Mouse (Mus musculus): ENCODE results near the gene Lsm11. TPM values are rescaled to one million over a fixed set of nuclear protein-coding genes. Genes with fewer than 3 reads are reported as not detected.

Lsm11 gene
- polyA plus RNA-seq (2015; fragmentation: Nextera tagmentation; extraction: Ambion mirVana), result 6.3 and 6.8 TPM in 2 replicates

DNA sequence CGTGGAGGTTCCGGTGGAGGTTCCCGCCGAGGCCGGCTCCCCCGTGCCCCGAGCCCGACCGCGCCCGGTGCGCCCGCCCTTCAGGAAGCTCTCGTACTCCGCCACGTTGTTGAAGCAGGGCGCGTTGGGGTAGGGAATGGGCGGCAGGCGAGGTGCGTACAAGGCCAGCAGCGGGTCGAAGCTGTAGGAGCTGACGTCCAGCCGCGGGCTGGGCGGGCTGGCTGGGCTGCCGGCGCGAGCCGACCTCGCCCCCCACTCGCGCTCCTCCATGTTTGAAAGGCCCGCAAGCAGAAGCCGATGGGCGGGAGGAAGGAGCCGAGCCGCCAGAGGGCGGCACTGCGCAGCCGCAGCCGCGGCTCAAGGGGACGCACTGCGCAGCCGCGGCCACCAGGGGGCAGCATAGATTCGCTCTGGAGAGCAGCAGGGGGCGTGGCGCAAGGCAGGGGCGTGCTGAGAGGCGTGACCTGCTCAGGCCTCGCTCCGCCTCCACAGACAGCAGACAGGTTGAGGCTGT, at the start of gene Lsm11:
Gene Lsm11, minus strand, starts transcription at position 293 of the 514 bp plus-strand sequence.
- Histone ChIP-seq H3K9ac (peak within 1 kb of the TSS; percentile 89), H3K27ac (peak within 1 kb of the TSS; percentile 48; the same call in 1 of the 2 replicates), H3K36me3 (peaks cover 7% of the 10 kb centered on the region; the same call in 1 of the 2 replicates), H3K27me3 (no peaks in the 10 kb centered on the region), H3K4me1 (peaks cover 12% of the 10 kb centered on the region), H3K4me2 (peak within 1 kb of the TSS; percentile 93), H3K4me3 (peak within 1 kb of the TSS; percentile 90), H3K9me3 (no peaks in the 10 kb centered on the region)
- ATAC-seq (ENCODE audit: borderline replicate concordance, extremely low read depth, low FRiP score, low TSS enrichment), result peak; percentile 92
- 1% methylated on average over 48 of the region's 55 CpGs for WGBS

DNA sequence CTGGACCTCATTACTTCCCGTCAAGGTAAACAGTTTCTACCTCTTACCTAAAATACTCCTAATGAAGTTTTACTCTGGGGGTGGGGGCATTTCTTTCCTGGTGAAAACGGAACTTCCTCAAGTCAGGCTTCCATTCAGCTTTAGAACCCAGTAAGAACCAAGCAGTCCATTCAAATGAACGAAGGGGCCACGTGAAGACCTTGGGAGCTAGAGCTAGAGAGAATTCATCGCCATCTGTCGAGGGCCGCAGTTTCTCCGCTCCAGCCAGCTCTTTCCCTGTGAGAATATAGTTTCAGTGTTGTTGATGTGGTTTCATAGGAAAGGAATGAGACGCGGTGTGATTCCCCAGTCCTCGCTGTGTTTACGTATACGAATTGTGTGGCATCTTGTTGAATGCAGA, 47.4 kb upstream of the Lsm11 start:
- no peaks in the 10 kb centered on the region for H3K36me3 ChIP-seq
- peak overlapping the region; percentile 54 for H3K4me2 ChIP-seq
- H3K4me1 ChIP-seq, result no peaks in the 10 kb centered on the region
- peak overlapping the region; percentile 29 for H3K4me3 ChIP-seq
- H3K27me3 ChIP-seq, result no peaks in the 10 kb centered on the region
- no peak overlapping the region for H3K27ac ChIP-seq
- WGBS, result 42% methylated on average over 13 of the region's 13 CpGs
- no peak overlapping the region for H3K9ac ChIP-seq
- ATAC-seq (ENCODE audit: borderline replicate concordance, extremely low read depth, low FRiP score, low TSS enrichment), result no peak
- no peaks in the 10 kb centered on the region for H3K9me3 ChIP-seq

DNA sequence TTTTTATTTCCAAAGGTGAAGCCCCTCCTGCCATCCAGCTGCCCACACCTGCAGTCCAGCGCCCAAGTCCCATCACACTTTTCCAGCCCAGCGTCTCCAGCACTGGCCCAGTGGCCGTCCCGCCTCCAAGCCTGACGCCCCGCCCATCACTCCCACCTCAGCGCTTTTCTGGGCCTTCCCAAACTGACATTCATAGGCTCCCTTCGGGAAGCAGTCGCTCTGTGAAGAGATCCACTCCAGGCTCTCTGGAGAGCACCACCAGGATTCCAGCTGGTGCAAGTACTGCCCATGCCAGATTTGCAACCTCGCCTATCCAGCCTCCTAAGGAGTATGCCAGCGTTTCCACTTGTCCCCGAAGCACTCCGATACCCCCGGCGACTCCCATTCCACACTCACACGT, 46.9 kb upstream of the Lsm11 start:
- ATAC-seq (ENCODE audit: borderline replicate concordance, extremely low read depth, low FRiP score, low TSS enrichment), result peak; percentile 65
- 0 out of 2 replicates have a peak overlapping the region, but pooled peaks have one; percentile 2 for H3K9ac ChIP-seq

DNA sequence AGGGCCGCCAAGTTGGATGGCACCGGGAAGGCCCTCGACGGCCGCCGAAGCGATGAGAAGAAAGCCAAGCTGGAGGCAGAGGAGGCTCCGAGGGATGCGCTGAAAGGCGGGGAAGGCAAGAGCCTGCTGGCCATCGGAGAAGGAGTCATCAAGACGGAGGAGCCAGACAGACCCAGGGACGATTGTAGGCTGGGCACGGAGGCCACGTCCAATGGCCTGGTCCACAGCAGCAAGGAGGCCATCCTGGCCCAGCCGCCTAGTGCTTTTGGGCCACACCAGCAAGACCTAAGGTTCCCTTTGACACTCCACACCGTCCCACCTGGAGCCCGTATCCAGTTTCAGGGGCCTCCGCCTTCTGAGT, 36.1 kb upstream of the Lsm11 start:
- Histone ChIP-seq H3K4me1 (0 out of 2 replicates have a peak, but pooled peaks cover 5% of the 10 kb centered on the region), H3K9me3 (peaks cover 3% of the 10 kb centered on the region; the same call in 1 of the 2 replicates), H3K36me3 (no peaks in the 10 kb centered on the region), H3K4me3 (peak overlapping the region; percentile 57), H3K9ac (peak overlapping the region; percentile 68), H3K4me2 (peak overlapping the region; percentile 90), H3K27me3 (no peaks in the 10 kb centered on the region; the same call in 1 of the 2 replicates), H3K27ac (no peak overlapping the region)
- ATAC-seq (ENCODE audit: borderline replicate concordance, extremely low read depth, low FRiP score, low TSS enrichment), result no peak
- 38% methylated on average over 19 of the region's 19 CpGs for WGBS

More for the DNA sequence above, 46.9 kb upstream of the Lsm11 start:
- Histone ChIP-seq H3K27ac (no peak overlapping the region), H3K9me3 (no peaks in the 10 kb centered on the region), H3K27me3 (no peaks in the 10 kb centered on the region), H3K36me3 (no peaks in the 10 kb centered on the region), H3K4me2 (peak overlapping the region; percentile 54), H3K4me3 (peak overlapping the region; percentile 29), H3K4me1 (no peaks in the 10 kb centered on the region)
- 5% methylated on average over 16 of the region's 16 CpGs for WGBS

DNA sequence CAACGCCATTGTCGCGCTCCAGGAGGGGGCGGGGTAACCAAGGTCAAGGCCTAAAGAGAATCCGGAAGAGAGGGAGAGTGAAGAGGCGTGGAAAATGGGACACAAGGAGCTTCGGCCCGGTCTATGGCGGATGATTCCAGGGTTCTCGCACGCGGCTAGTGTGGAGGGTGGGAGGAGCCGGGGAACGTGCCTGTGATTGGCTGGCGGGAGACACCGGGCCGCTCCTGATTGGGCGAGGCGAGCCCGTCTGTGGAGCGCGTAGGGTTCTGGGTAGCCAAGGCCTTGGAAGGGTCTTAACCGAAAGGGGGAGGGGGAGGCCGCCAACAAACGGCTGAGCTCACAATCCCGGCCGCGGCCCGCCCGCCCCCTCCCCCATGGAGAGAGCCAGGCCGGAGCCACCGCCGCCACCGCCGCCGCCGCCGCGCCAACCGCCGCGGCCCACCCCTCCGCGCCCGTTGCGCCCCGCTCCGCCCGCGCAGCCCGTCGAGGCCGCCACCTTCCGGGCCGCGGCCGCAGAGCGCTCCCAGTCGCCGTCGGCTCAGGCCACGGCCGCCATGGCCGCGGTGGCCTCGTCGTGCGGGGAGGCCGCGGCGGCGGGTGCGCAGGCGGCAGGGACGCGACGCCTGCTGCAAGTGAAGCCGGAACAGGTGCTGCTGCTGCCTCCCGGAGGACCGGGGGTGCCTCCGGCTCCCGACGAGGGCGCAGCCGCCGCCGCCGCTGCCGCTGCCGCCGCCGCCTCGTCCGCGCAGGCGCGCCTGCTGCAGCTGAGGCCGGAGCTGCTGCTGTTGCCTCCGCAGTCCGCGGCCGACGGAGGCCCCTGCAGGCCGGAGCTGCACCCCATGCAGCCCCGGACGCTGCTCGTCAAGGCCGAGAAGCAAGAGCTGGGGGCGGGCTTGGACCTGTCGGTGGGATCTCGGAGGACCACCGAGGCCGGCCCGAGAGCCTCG, 35.5 kb upstream of the Lsm11 start, which contains the start of gene Sox30:
Gene Sox30, plus strand, starts transcription at position 365 of the 947 bp plus-strand sequence.
- 9% methylated on average over 87 of the region's 115 CpGs for WGBS

DNA sequence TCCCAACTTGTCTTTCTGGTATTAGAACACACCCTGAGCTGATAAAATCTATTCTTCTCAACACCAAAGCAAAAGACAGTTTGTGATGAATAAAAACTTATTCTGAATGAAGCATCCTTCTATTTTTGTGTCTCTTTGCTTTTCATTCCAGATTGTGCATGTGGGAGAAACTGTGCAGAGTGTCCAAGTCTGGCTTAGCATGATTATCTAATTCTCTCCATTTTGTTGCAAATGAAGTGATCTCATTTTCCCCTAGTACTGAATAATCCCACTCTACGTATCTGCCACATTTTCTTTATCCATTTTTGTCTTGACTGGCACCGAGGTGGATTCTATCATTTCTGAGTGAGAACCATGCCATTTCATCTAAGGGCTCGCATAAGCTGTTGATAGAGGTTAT, 31.3 kb upstream of the Lsm11 start:
- H3K27ac ChIP-seq, result no peak overlapping the region
- no peak overlapping the region for H3K4me3 ChIP-seq
- no peaks in the 10 kb centered on the region; the same call in 1 of the 2 replicates for H3K27me3 ChIP-seq
- peaks cover 3% of the 10 kb centered on the region; the same call in 1 of the 2 replicates for H3K9me3 ChIP-seq
- WGBS, result 78% methylated on average over 3 of the region's 3 CpGs
- no peaks in the 10 kb centered on the region for H3K36me3 ChIP-seq
- H3K4me2 ChIP-seq, result no peak overlapping the region
- H3K9ac ChIP-seq, result no peak overlapping the region
- 0 out of 2 replicates have a peak, but pooled peaks cover 5% of the 10 kb centered on the region for H3K4me1 ChIP-seq
- no peak for ATAC-seq (ENCODE audit: borderline replicate concordance, extremely low read depth, low FRiP score, low TSS enrichment)

More for the DNA sequence above, 35.5 kb upstream of the Lsm11 start, which contains the start of gene Sox30:
- H3K36me3 ChIP-seq, result no peaks in the 10 kb centered on the region
- ATAC-seq (ENCODE audit: borderline replicate concordance, extremely low read depth, low FRiP score, low TSS enrichment), result peak; percentile 92
- peak within 1 kb of the TSS; percentile 68 for H3K9ac ChIP-seq
- H3K4me1 ChIP-seq, result 0 out of 2 replicates have a peak, but pooled peaks cover 5% of the 10 kb centered on the region
- H3K27ac ChIP-seq, result no peak within 1 kb of the TSS
- no peaks in the 10 kb centered on the region; the same call in 1 of the 2 replicates for H3K27me3 ChIP-seq
- H3K4me3 ChIP-seq, result peak within 1 kb of the TSS; percentile 57
- peaks cover 3% of the 10 kb centered on the region; the same call in 1 of the 2 replicates for H3K9me3 ChIP-seq
- H3K4me2 ChIP-seq, result peak within 1 kb of the TSS; percentile 90

DNA sequence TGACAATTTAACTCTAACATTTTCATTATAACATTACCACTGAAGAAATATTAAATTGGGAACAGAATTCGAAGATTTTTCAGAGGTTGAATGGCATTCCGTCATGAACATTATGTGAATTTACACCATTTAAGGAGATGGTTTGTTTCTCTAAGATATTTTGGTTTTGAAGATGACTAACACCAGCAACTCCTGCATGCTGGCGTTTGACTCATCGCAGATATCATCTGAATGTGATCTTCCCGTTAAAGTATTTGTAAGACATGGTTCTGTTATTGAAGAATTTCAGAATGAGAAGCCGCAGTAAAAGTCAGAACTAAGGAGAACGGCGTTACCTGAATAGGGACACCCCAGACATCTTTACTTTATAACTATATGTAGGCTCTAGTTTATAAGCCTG, 29.7 kb upstream of the Lsm11 start:
- 79% methylated on average over 8 of the region's 8 CpGs for WGBS

DNA sequence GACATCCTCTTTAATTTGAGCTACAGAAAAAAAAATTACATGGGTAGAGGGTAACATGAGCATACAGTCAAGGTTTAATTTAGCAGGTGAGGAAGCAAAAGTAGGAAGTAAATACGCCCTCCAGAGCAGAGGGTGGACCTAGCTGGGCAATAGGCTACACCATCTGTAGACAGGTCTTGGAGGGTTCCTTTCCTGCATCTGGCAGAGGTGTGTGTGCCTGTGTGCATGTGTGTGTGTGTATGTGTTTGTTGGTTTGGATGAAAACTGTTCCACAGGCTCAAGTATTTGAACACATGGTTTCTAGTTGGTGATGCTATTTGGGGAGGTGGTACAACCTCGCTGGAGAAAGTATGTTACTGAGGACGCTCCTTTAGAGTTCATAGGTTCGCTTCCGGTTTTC, 28.9 kb upstream of the Lsm11 start:
- H3K36me3 ChIP-seq, result no peaks in the 10 kb centered on the region
- no peak overlapping the region for H3K9ac ChIP-seq
- H3K27ac ChIP-seq, result no peak overlapping the region
- no peak overlapping the region for H3K4me3 ChIP-seq
- WGBS, result 79% methylated on average over 5 of the region's 5 CpGs
- no peak overlapping the region for H3K4me2 ChIP-seq
- no peak for ATAC-seq (ENCODE audit: borderline replicate concordance, extremely low read depth, low FRiP score, low TSS enrichment)
- no peaks in the 10 kb centered on the region for H3K9me3 ChIP-seq
- H3K27me3 ChIP-seq, result no peaks in the 10 kb centered on the region
- no peaks in the 10 kb centered on the region for H3K4me1 ChIP-seq

More for the DNA sequence above, 29.7 kb upstream of the Lsm11 start:
- H3K9me3 ChIP-seq, result no peaks in the 10 kb centered on the region
- no peak overlapping the region for H3K27ac ChIP-seq
- H3K36me3 ChIP-seq, result no peaks in the 10 kb centered on the region
- H3K9ac ChIP-seq, result no peak overlapping the region
- H3K27me3 ChIP-seq, result no peaks in the 10 kb centered on the region; the same call in 1 of the 2 replicates
- no peak overlapping the region for H3K4me3 ChIP-seq
- no peaks in the 10 kb centered on the region for H3K4me1 ChIP-seq
- no peak for ATAC-seq (ENCODE audit: borderline replicate concordance, extremely low read depth, low FRiP score, low TSS enrichment)
- H3K4me2 ChIP-seq, result no peak overlapping the region

DNA sequence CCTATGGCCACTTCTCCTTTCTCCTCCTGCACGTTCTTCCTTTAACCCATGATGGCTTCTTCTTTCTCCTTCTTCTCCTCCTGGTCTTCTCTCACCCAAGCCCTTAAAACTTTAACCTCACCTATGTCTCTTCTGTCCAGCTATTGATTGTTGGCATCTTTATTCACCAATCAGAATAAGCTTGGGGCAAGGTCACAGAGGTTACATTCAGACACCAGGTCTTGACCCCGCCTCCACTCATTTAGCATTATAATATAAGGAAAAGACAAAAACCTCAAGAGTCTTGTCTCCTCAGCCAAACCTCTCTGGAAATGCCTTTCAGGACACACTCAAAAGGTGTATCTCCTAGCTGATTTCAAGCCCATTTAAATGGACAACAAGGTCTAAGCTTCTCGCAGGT, 23.7 kb upstream of the Lsm11 start:
- ATAC-seq (ENCODE audit: borderline replicate concordance, extremely low read depth, low FRiP score, low TSS enrichment), result no peak
- Histone ChIP-seq H3K9me3 (no peaks in the 10 kb centered on the region), H3K27me3 (no peaks in the 10 kb centered on the region), H3K4me1 (no peaks in the 10 kb centered on the region), H3K9ac (no peak overlapping the region), H3K36me3 (no peaks in the 10 kb centered on the region), H3K4me2 (no peak overlapping the region), H3K4me3 (no peak overlapping the region), H3K27ac (no peak overlapping the region)
- WGBS, result 87% methylated on average over 3 of the region's 3 CpGs

DNA sequence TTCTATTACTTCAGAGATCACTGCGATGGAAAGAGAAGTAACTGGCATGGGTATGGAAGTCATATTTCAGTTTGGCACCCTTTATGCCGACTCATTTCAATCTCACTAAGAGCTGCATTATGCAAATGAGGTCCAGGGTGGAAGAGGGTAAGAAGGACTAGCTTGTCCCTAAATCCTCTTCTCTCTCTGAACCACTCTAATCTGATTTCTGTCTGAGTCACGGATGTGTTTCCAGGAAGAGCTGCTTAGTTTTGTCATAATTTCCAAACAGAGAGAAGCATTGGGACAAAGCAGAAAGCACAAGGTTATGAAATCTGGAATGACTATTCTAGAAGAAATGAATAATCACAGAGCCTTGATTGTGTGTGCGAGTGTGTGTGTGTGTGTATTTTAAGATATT, 22.2 kb upstream of the Lsm11 start:
- WGBS, result 81% methylated on average over 4 of the region's 4 CpGs
- Histone ChIP-seq H3K27me3 (no peaks in the 10 kb centered on the region), H3K27ac (no peak overlapping the region), H3K36me3 (no peaks in the 10 kb centered on the region), H3K9me3 (no peaks in the 10 kb centered on the region), H3K4me3 (no peak overlapping the region), H3K9ac (no peak overlapping the region), H3K4me1 (no peaks in the 10 kb centered on the region), H3K4me2 (no peak overlapping the region)
- ATAC-seq (ENCODE audit: borderline replicate concordance, extremely low read depth, low FRiP score, low TSS enrichment), result no peak

DNA sequence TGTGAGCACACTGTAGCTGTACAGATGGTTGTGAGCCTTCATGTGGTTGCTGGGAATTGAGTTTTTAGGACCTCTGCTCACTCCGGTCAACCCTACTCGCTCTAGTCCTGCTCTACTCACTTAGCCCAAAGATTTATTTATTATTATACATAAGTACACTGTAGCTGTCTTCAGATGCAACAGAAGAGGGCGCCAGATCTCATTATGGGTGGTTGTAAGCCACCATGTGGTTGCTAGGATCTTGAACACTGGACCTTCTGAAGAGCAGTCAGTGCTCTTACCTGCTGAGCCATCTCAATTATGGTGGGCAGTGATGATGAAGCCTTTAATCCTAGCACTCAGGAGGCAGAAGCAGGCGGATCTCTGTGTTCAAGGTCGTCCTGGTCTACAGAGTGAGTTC, 15.3 kb upstream of the Lsm11 start:
- Histone ChIP-seq H3K9me3 (no peaks in the 10 kb centered on the region), H3K4me2 (no peak overlapping the region), H3K27me3 (no peaks in the 10 kb centered on the region), H3K4me1 (no peaks in the 10 kb centered on the region), H3K9ac (no peak overlapping the region), H3K27ac (no peak overlapping the region), H3K4me3 (no peak overlapping the region), H3K36me3 (no peaks in the 10 kb centered on the region)
- WGBS, result 78% methylated on average over 5 of the region's 5 CpGs
- no peak for ATAC-seq (ENCODE audit: borderline replicate concordance, extremely low read depth, low FRiP score, low TSS enrichment)

DNA sequence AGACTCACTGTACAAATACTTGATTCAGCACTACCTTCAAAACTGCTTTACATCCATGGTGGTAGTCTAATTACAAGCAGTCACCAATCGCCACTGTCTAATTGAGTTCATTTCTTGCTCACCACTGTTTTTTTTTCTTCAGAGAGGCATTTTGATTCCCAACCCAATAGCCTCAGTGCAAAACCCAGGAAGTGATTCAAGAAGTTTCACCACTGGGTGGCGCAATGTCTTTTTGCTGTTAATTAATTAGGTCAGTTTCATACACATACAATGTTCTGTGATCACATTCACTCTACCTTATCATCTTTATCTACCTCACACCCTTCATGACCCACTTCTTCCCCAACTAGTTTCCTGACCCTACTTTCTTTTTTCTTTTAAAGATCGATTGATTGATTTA, 14.9 kb upstream of the Lsm11 start:
- H3K4me3 ChIP-seq, result no peak overlapping the region
- no peaks in the 10 kb centered on the region for H3K27me3 ChIP-seq
- no peaks in the 10 kb centered on the region for H3K9me3 ChIP-seq
- no peak for ATAC-seq (ENCODE audit: borderline replicate concordance, extremely low read depth, low FRiP score, low TSS enrichment)
- no peak overlapping the region for H3K9ac ChIP-seq
- no peaks in the 10 kb centered on the region for H3K36me3 ChIP-seq
- H3K4me1 ChIP-seq, result 0 out of 2 replicates have a peak, but pooled peaks cover 3% of the 10 kb centered on the region
- H3K27ac ChIP-seq, result no peak overlapping the region
- no peak overlapping the region for H3K4me2 ChIP-seq
- 66% methylated on average over 3 of the region's 3 CpGs for WGBS
